Mouse (Mus musculus): ENCODE results near the gene Dlx5.

Dlx5 gene

GRCm38 (mm10) chr6:6859950-6860410 lies 21.9 kb downstream of the Dlx5 start:
- no peak for DNase-seq (ENCODE audit: low spot score)

GRCm38 (mm10) chr6:6859111-6859949 lies 22.6 kb downstream of the Dlx5 start:
- no peak for DNase-seq (ENCODE audit: low spot score)

GRCm38 (mm10) chr6:6858571-6858970 lies 23.3 kb downstream of the Dlx5 start:
- no peak for DNase-seq (ENCODE audit: low spot score)

GRCm38 (mm10) chr6:6857766-6858165 lies 24.1 kb downstream of the Dlx5 start:
- DNase-seq (ENCODE audit: low spot score), result no peak

GRCm38 (mm10) chr6:6856881-6857280 lies 25.0 kb downstream of the Dlx5 start:
- no peak for DNase-seq (ENCODE audit: low spot score)

GRCm38 (mm10) chr6:6856316-6856715 lies 25.6 kb downstream of the Dlx5 start:
- DNase-seq (ENCODE audit: low spot score), result no peak

- DNase-seq (ENCODE audit: low spot score), result no peak
These were observed 26.1 kb downstream of the Dlx5 start for GRCm38 (mm10) chr6:6855746-6856185.

- no peak for DNase-seq (ENCODE audit: low spot score)
These were observed 26.8 kb downstream of the Dlx5 start for GRCm38 (mm10) chr6:6854902-6855745.

GRCm38 (mm10) chr6:6854176-6854575 lies 27.7 kb downstream of the Dlx5 start:
- DNase-seq (ENCODE audit: low spot score), result no peak

GRCm38 (mm10) chr6:6852944-6853343 lies 28.9 kb downstream of the Dlx5 start:
- no peak for DNase-seq (ENCODE audit: low spot score)

- DNase-seq (ENCODE audit: low spot score), result no peak
These were observed 30.7 kb downstream of the Dlx5 start for GRCm38 (mm10) chr6:6851166-6851565.

GRCm38 (mm10) chr6:6850324-6851060 lies 31.4 kb downstream of the Dlx5 start:
- DNase-seq (ENCODE audit: low spot score), result no peak

GRCm38 (mm10) chr6:6849744-6850143 lies 32.1 kb downstream of the Dlx5 start:
- no peak for DNase-seq (ENCODE audit: low spot score)

GRCm38 (mm10) chr6:6848541-6848940 lies 33.3 kb downstream of the Dlx5 start:
- DNase-seq (ENCODE audit: low spot score), result no peak

GRCm38 (mm10) chr6:6833301-6833700 lies 48.6 kb downstream of the Dlx5 start:
- DNase-seq (ENCODE audit: low spot score), result no peak

- no peak for DNase-seq (ENCODE audit: low spot score)
These were observed 51.4 kb downstream of the Dlx5 start for GRCm38 (mm10) chr6:6830446-6830845.
